Mouse (Mus musculus) kidney, postnatal 14 days (tissue): ENCODE data around the gene Gas2l3.

Source experiments
- DNase-seq: peaks from one replicate; pipeline ENCODE4 v3.0.0; 2022; ENCODE audit warnings: mixed read lengths

Gene Gas2l3

DNA sequence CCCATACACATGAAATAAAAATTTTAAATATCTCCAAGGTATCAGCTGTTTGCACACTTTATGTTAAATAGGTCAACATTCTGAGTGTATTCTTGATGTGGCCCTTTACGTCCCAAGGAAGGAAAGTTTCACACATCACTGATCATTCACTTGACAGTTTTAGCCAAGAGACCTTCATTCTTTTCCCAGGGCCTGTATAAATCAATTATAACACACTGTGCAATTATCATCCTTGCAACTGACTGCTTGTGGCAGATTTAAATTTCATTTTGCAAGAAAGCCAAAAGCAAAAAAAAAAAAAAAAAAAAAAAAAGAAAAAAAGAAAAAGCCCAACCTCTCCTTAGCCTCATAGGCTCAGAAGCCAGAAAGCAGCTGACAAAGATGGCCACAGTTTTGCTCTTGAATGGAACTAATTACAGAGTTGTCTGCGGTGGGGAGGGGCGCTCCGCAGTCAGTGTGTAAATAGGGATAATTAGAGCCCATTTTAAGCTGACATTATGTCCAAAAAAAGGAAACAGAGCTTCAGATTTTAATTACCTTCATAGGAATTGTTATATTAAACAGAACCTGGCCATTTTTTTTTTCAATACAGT lies 52.1 kb downstream of the Gas2l3 start:
- no peak for DNase-seq

DNA sequence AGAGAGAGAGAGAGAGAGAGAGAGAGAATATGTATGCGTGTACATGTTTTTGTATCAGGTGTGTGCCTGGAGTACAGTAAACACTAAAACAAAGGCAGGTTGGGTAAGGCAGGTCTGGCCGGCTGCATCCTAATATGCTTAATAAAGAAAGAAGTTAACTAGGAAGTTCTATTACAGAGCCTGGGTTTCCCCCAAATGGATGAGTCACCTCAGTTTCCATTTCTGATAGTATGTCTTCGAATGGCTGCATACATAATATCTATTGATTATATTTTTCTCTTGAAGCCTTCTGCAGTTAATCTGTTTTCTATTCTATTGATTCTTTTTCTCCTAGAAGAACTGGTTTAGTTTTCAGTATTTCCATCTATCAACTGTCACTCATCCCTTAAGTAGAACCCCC lies 57.3 kb downstream of the Gas2l3 start:
- no peak for DNase-seq

DNA sequence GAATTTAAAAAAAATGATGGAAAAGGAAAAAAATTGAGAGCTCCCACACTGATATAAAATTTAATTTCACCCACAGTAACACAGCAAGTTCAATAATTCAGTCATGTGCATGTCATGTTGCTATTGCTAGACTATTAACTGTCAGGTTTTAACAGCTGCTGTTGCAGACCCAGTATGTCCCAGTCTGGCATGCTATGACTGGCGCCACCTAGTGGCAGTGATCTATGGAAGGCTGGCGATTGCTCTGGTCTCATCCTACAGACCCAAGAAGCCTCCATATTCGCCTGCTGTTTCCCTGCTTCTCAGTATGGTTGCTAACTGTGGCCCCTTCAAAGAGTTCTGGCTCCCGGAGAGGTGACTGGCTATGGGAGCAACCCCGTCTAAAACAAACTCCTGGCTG lies 60.3 kb downstream of the Gas2l3 start:
- DNase-seq: peak; percentile 83

DNA sequence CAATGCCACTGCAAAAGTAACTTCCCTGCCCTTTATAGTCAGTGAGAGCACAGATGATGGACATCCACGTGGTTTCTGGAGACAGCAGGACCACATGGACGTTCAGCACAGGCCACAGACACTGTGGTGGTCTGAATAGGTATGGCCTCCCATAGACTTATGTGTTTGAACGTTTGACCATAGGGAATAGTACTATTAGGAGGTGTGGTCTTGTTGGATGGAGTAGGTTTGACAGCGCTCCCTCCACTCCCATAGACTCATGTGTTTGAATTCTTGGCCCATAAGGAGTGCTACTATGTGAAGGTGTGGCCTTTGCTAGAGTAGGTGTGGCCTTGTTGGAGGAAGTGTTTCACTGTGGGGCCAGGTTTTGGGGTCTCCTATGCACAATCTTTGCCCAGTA lies 66.0 kb downstream of the Gas2l3 start:
- DNase-seq: no peak

DNA sequence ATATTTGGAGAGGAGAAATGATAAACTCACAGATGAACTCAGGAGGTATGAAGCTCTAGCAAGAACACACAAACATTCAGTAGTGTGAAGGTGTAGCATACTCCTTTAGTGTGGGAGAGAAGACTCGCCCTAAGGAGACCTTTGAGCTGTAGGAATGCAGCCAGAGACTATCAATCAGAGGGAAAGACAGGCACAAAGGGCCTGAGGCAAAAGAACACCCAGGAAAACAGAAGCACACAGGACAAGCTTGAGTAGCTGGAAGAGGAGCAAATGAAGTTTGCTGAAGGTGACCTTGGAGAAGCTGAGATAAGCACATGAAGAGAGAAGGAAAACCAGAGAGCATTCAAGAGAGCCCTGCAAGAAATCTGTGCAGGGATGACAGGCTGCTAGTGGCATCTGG lies 73.7 kb downstream of the Gas2l3 start:
- DNase-seq: peak; percentile 8

DNA sequence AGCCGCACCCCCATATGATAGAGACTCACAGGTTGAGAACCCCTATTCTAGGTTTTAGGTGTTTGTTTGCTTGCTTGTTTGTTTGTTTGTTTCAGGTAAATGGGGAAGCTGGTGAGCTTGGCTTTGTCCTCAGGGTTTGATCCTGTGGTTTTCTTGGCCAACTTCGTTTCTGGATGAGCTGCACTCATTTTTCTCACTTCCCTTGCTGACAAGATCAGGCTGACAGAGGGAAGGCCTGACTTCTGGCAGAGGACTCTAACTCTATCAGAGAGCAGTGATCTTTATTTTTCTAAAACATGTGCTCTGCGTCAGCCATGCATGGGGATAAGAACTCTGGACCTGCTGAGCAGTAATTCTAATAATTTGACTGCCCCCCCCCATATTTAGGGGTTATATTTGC lies 84.8 kb downstream of the Gas2l3 start:
- no peak for DNase-seq
